ENCODE assay signal across 8 mouse cellular contexts in genomic region chr8:95202649-95203275, GRCm38 (mm10). TPM values are rescaled to one million over a fixed set of nuclear protein-coding genes. Genes with fewer than 3 reads are reported as not detected.
DNase-seq lines count a peak whose midpoint lies in the region; ATAC-seq and TF ChIP-seq lines count a peak whose summit lies in the region.

TSS of gene Kifc3 (minus strand) at chr8:95202812.

- H3K4me3 ChIP-seq in testis, adult 2 months (ENCODE audit: control insufficient read depth, low read depth, low read length): no peak within 1 kb of the TSS
- H3K4me3 ChIP-seq in intestine, embryonic 16.5 days (ENCODE audit: low read length): peak within 1 kb of the TSS; percentile 40
- H3K4me3 ChIP-seq in limb, embryonic 12.5 days (replicated peaks): no peak within 1 kb of the TSS

- H3K36me3 ChIP-seq in testis, adult 2 months (ENCODE audit: control insufficient read depth, insufficient read depth, low read length): no peaks in the 10 kb centered on the region
- no peaks in the 10 kb centered on the region for H3K36me3 ChIP-seq in intestine, embryonic 16.5 days (ENCODE audit: control insufficient read depth, insufficient read depth, low read length)
- no peaks in the 10 kb centered on the region for H3K36me3 ChIP-seq in limb, embryonic 12.5 days

- 0 out of 2 replicates have a peak, but pooled peaks have one; percentile 17 for TF ChIP-seq POLR2A in testis, adult 2 months (IDR thresholded peaks at IDR 0.05; ENCODE audit: control insufficient read depth, low read depth, low read length)

- DNase-seq in testis, postnatal 10 days (ENCODE audit: low spot score): no peak
- DNase-seq in gastrocnemius, adult 18-20 months (ENCODE audit: low spot score): peak; percentile 54
- no peak for DNase-seq in cerebellum, postnatal 36 days
- DNase-seq in retina, postnatal 1 day: no peak
- no peak for DNase-seq in right cerebral cortex, postnatal 36 days (ENCODE audit: low spot score in 2 of 2)

- H3K9me3 ChIP-seq in intestine, embryonic 16.5 days (ENCODE audit: control insufficient read depth, low read length): no peaks in the 10 kb centered on the region
- no peaks in the 10 kb centered on the region for H3K9me3 ChIP-seq in limb, embryonic 12.5 days

- H3K4me1 ChIP-seq in testis, adult 2 months (ENCODE audit: control insufficient read depth, insufficient read depth, low read length): peaks cover 2% of the 10 kb centered on the region
- 0 out of 2 replicates have a peak, but pooled peaks cover 3% of the 10 kb centered on the region for H3K4me1 ChIP-seq in intestine, embryonic 16.5 days (ENCODE audit: control insufficient read depth, insufficient read depth, low read length)
- no peaks in the 10 kb centered on the region for H3K4me1 ChIP-seq in limb, embryonic 12.5 days (replicated peaks)

- 39% methylated on average over 14 of the region's 14 CpGs for WGBS in intestine, embryonic 16.5 days
- 58% methylated on average over 14 of the region's 14 CpGs for WGBS in limb, embryonic 12.5 days

- ATAC-seq in intestine, embryonic 16.5 days: peak; percentile 91
- no peak for ATAC-seq in limb, embryonic 12.5 days (ENCODE audit: insufficient number of reproducible peaks, insufficient read depth, low FRiP score, low TSS enrichment, low read depth)

- H3K27ac ChIP-seq in testis, adult 2 months (ENCODE audit: control insufficient read depth, insufficient read depth, low read depth, low read length): peak within 1 kb of the TSS; percentile 49; the same call in 1 of the 2 replicates
- H3K27ac ChIP-seq in intestine, embryonic 16.5 days (ENCODE audit: low read length): peak within 1 kb of the TSS; percentile 57
- H3K27ac ChIP-seq in limb, embryonic 12.5 days: no peak within 1 kb of the TSS

- peak within 1 kb of the TSS; percentile 26 for H3K4me2 ChIP-seq in intestine, embryonic 16.5 days (ENCODE audit: low read depth, low read length)
- H3K4me2 ChIP-seq in limb, embryonic 12.5 days: no peak within 1 kb of the TSS

- TF ChIP-seq CTCF in testis, adult 2 months (IDR thresholded peaks at IDR 0.05; ENCODE audit: control insufficient read depth, insufficient read depth, insufficient replicate concordance, low read depth, low read length): no peak

- peak within 1 kb of the TSS; percentile 55 for H3K9ac ChIP-seq in intestine, embryonic 16.5 days (ENCODE audit: low read depth, low read length)
- H3K9ac ChIP-seq in limb, embryonic 12.5 days (replicated peaks): no peak within 1 kb of the TSS

- H3K27me3 ChIP-seq in testis, adult 2 months (ENCODE audit: control insufficient read depth, insufficient read depth, low read length): no peaks in the 10 kb centered on the region
- no peaks in the 10 kb centered on the region for H3K27me3 ChIP-seq in intestine, embryonic 16.5 days (replicated peaks; ENCODE audit: control insufficient read depth, insufficient read depth, low read length)
- H3K27me3 ChIP-seq in limb, embryonic 12.5 days: 0 out of 2 replicates have a peak, but pooled peaks cover 3% of the 10 kb centered on the region

RNA-seq across cellular contexts. Expression of gene Kifc3, which starts in this region (rescaled TPM):
- polyA plus RNA-seq in testis, adult 2 months (2012; rRNA removed): 63.9 and 76.7 TPM in 2 replicates
- total RNA-seq in gastrocnemius, adult 18-20 months (2021): 10 to 100 TPM in 1 of 2 experiments, 1 to 10 TPM in 1; 8.7 to 14.5 TPM
- polyA plus RNA-seq in intestine, embryonic 16.5 days (2015; fragmentation: Nextera tagmentation; extraction: Ambion mirVana): 23.4 and 30.9 TPM in 2 replicates
- polyA plus RNA-seq in limb, embryonic 12.5 days (2016; fragmentation: Nextera tagmentation; extraction: Ambion mirVana): 16.4 and 16.5 TPM in 2 replicates
